Mouse (Mus musculus) E14TG2a.4 (cell line): Measurements from ENCODE around the gene Lnx2.

Experiments
- CTCF ChIP-seq: conservative IDR thresholded peaks from 2 replicates; pipeline ENCODE4 v1.5.1; 2014; ENCODE audit warnings: low read length
- POU5F1 ChIP-seq: IDR thresholded peaks from 2 replicates; pipeline ENCODE4 v1.6.1; 2014; ENCODE audit warnings: low read length, borderline replicate concordance

GRCm38 (mm10) chr5:146985725-146986433, 90.5 kb downstream of the Lnx2 start:
- TF ChIP-seq CTCF (no peak), POU5F1 (no peak)
